Mouse (Mus musculus) liver, adult 10 weeks (tissue): Measurements from ENCODE around the gene Tldc1. TPM values are rescaled to one million over a fixed set of nuclear protein-coding genes. Genes with fewer than 3 reads are reported as not detected.

Experiments
- polyA plus RNA-seq: library from polyadenylated mRNA; stranded (reverse); fragments of 350-450 nt; fragmentation: Illumina TruSeq; extraction: RNeasy Lipid Tissue Mini Kit (QIAGEN cat#74804); gene quantifications from one replicate; pipeline ENCODE4 v1.2.3, GENCODE M21; 2014; ENCODE audit warnings: low read depth, low replicate concordance

Gene Tldc1
- 1.9 TPM for polyA plus RNA-seq

DNA sequence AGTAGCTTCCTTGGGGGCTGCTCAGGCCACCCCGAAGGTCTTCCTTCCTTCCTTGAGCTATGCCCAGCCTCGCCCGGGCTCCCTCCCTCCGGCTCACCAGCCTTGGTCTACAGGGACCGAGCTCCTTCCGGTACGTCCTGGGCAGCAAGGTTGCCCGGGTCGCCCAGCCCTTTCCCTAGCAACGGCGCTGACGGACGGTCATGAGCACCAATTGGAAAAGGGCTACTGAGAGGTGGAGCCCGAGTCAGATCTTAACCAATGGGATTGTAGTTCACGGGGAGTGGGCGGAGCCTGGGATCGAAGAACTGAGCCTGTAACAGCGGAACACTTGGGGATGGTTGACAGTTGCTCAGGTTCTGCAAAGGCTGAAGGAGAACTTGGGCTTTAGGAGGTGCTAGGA is at the start of gene Tldc1:
Gene Tldc1, minus strand, starts transcription at position 154 of the 400 bp plus-strand sequence.

Other genes with a start within 250 kb of the Tldc1 start
- 13.8 TPM for gene Mbtps1, start 219.7 kb downstream of the Tldc1 start, polyA plus RNA-seq
- gene Hsdl1, start 203.2 kb downstream of the Tldc1 start, polyA plus RNA-seq, result 2.6 TPM
- gene Dnaaf1, start 203.2 kb downstream of the Tldc1 start, polyA plus RNA-seq, result not detected
- gene Taf1c, start 173.2 kb downstream of the Tldc1 start, polyA plus RNA-seq, result not detected
- not detected for gene Adad2, start 165.7 kb downstream of the Tldc1 start, polyA plus RNA-seq
- not detected for gene Kcng4, start 142.7 kb downstream of the Tldc1 start, polyA plus RNA-seq
- 2.4 TPM for gene Wfdc1, start 112.1 kb downstream of the Tldc1 start, polyA plus RNA-seq
- not detected for gene Atp2c2, start 78.4 kb downstream of the Tldc1 start, polyA plus RNA-seq
- gene Cotl1, start 62.1 kb upstream of the Tldc1 start, polyA plus RNA-seq, result 0.40 TPM
- not detected for gene Klhl36, start 83.8 kb upstream of the Tldc1 start, polyA plus RNA-seq
- gene Usp10, start 131.9 kb upstream of the Tldc1 start, polyA plus RNA-seq, result 37.0 TPM
- 2.9 TPM for gene Gm20388, start 132.4 kb upstream of the Tldc1 start, polyA plus RNA-seq
- 0.13 TPM for gene Crispld2, start 214.0 kb upstream of the Tldc1 start, polyA plus RNA-seq